Mouse (Mus musculus): ENCODE measurements around the gene Snorc. TPM values are rescaled to one million over a fixed set of nuclear protein-coding genes. Genes with fewer than 3 reads are reported as not detected.

Gene Snorc
- total RNA-seq, 2 experiments from 2014 or later: not detected

- no peak for ATAC-seq (ENCODE audit: poor library complexity, severe bottlenecking)
Observed at GRCm38 (mm10) chr1:87509561-87510165, 39.6 kb downstream of the Snorc start, which contains the start of gene Neu2. Gene Neu2, plus strand, starts transcription at chr1:87509889.

- ATAC-seq (ENCODE audit: poor library complexity, severe bottlenecking): no peak
Observed at GRCm38 (mm10) chr1:87510166-87510691, 40.2 kb downstream of the Snorc start.

GRCm38 (mm10) chr1:87510845-87511244 lies 40.8 kb downstream of the Snorc start:
- no peak for ATAC-seq (ENCODE audit: poor library complexity, severe bottlenecking)

DNA sequence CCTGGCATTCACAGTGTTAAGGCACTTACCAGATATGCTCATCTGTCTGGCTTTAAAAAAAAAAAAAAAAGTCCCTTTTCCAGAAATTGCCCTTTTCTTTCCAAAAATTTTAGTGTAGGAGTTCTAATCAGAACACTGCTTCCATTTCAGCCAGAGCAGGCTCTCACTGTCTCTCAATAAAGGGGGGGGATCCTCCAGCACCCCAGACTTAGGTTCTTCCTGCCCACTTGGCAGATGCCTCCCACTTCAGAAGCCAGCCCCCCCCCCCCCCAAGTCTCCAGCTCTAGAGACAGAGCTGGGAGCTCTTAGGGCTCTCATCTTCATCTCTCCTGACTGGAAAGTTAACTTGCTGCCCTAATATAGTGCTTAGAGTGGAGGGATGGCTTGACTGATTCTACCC lies 50.4 kb downstream of the Snorc start:
- no peak for ATAC-seq (ENCODE audit: poor library complexity, severe bottlenecking)

DNA sequence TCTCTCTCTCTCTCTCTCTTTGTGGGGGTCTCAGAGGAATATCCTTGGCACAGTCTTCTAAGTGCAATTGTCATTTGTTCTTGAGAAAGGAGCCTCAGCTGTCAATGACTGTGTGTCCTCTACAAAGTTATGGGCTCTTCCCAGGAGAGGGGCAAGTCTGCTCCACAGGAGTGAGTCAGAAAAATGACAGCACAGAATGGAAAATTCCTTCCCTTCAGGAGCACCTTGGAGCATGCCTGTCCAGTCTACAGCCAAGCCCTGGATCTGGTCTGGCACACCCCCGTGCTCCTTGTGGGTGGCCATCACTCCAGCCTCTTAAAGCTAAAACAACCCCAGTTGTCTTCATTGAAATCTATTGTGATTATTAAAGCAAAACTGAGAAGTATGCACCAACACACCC lies 51.5 kb downstream of the Snorc start:
- ATAC-seq (ENCODE audit: poor library complexity, severe bottlenecking): no peak

- ATAC-seq (ENCODE audit: poor library complexity, severe bottlenecking): no peak
Observed at GRCm38 (mm10) chr1:87525041-87525440, 55.0 kb downstream of the Snorc start.

Other genes starting within 250 kb of the Snorc start
- 0.07 TPM in 1 of 2 replicates, not detected in the other for gene Efhd1, start 205.9 kb upstream of the Snorc start, total RNA-seq (2015)
- not detected in 2 replicates for gene Efhd1, start 205.9 kb upstream of the Snorc start, total RNA-seq (2017)
- gene Gigyf2, start 143.3 kb upstream of the Snorc start, total RNA-seq (2015): 38.6 and 39.0 TPM in 2 replicates
- 87.4 and 90.8 TPM in 2 replicates for gene Gigyf2, start 143.3 kb upstream of the Snorc start, total RNA-seq (2017)
- not detected in 2 replicates for gene Kcnj13, start 75.5 kb upstream of the Snorc start, total RNA-seq (2015)
- gene Kcnj13, start 75.5 kb upstream of the Snorc start, total RNA-seq (2017): not detected in 2 replicates
- gene Neu2, start 39.6 kb downstream of the Snorc start, total RNA-seq (2015): not detected in 2 replicates
- gene Neu2, start 39.6 kb downstream of the Snorc start, total RNA-seq (2017): not detected in 2 replicates
- not detected in 2 replicates for gene Ngef, start 103.6 kb downstream of the Snorc start, total RNA-seq (2015)
- gene Ngef, start 103.6 kb downstream of the Snorc start, total RNA-seq (2017): not detected in 2 replicates
- gene Inpp5d, start 150.0 kb downstream of the Snorc start, total RNA-seq (2015): 99.6 and 105 TPM in 2 replicates
- gene Inpp5d, start 150.0 kb downstream of the Snorc start, total RNA-seq (2017): 88.0 and 148 TPM in 2 replicates